Mouse (Mus musculus): ENCODE data around the gene Lrrn1.

Gene Lrrn1

GRCm38 (mm10) chr6:107605151-107605550, 75.6 kb downstream of the Lrrn1 start:
- no peak for DNase-seq

DNA sequence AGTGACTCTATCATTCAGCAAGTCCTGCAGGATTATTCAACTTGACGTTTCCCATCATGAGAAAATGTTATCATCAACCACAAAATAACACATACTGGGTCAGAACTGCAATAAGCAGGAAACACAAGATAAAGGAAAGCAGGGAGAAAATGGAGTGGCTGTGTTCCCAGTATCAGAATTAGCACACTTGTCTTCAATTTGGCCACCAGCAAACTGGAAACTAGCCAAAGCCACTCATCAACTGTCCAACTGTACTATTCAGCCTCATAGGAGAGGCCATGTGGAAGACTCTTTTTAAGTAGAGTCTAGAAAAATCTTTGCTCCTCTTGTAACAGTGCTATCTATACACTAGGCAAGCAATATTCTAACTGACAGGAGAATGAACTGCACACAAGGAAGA, 84.7 kb downstream of the Lrrn1 start:
- no peak for DNase-seq
